Mouse (Mus musculus): ENCODE data around the gene Arhgap23. TPM values are rescaled to one million over a fixed set of nuclear protein-coding genes. Genes with fewer than 3 reads are reported as not detected.

The Arhgap23 gene
- polyA plus RNA-seq, 1 experiment = 77.2 TPM

- no peaks in the 10 kb centered on the region for H3K27me3 ChIP-seq (ENCODE audit: control insufficient read depth, insufficient read depth, low read length)
- TF ChIP-seq POLR2A (IDR thresholded peaks at IDR 0.05; ENCODE audit: borderline replicate concordance, insufficient read depth, low read length) (no peak), CTCF (IDR thresholded peaks at IDR 0.05; ENCODE audit: borderline replicate concordance, insufficient read depth, low read depth, low read length) (peak; percentile 59)
- H3K4me3 ChIP-seq (replicated peaks; ENCODE audit: insufficient read depth, low read depth, low read length) = no peak overlapping the region
- peaks cover 36% of the 10 kb centered on the region for H3K4me1 ChIP-seq (ENCODE audit: control insufficient read depth, insufficient read depth, low read length)
- 5% methylated on average over 6 of the region's 6 CpGs for WGBS
- DNase-seq = peak; percentile 73 to 83
- no peak overlapping the region for H3K27ac ChIP-seq (ENCODE audit: insufficient read depth, low read length)
These were observed 7.2 kb upstream of the Arhgap23 start for GRCm38 (mm10) chr11:97408171-97408570.

- Histone ChIP-seq H3K4me1 (ENCODE audit: control insufficient read depth, insufficient read depth, low read length) (peaks cover 18% of the 10 kb centered on the region), H3K4me3 (replicated peaks; ENCODE audit: insufficient read depth, low read depth, low read length) (no peak overlapping the region), H3K27me3 (ENCODE audit: control insufficient read depth, insufficient read depth, low read length) (no peaks in the 10 kb centered on the region), H3K27ac (ENCODE audit: insufficient read depth, low read length) (no peak overlapping the region)
- TF ChIP-seq POLR2A (IDR thresholded peaks at IDR 0.05; ENCODE audit: borderline replicate concordance, insufficient read depth, low read length) (no peak), CTCF (IDR thresholded peaks at IDR 0.05; ENCODE audit: borderline replicate concordance, insufficient read depth, low read depth, low read length) (no peak)
- no peak for DNase-seq
- 86% methylated on average over 4 of the region's 4 CpGs for WGBS
These were observed 4.4 kb upstream of the Arhgap23 start for GRCm38 (mm10) chr11:97410958-97411357.

- no peak for TF ChIP-seq CTCF (IDR thresholded peaks at IDR 0.05; ENCODE audit: borderline replicate concordance, insufficient read depth, low read depth, low read length)
- TF ChIP-seq POLR2A (IDR thresholded peaks at IDR 0.05; ENCODE audit: borderline replicate concordance, insufficient read depth, low read length) = no peak
- H3K4me1 ChIP-seq (ENCODE audit: control insufficient read depth, insufficient read depth, low read length) = peaks cover 9% of the 10 kb centered on the region
- H3K27ac ChIP-seq (ENCODE audit: insufficient read depth, low read length) = no peak overlapping the region
- WGBS = 62% methylated on average over 3 of the region's 3 CpGs
- no peaks in the 10 kb centered on the region for H3K27me3 ChIP-seq (ENCODE audit: control insufficient read depth, insufficient read depth, low read length)
- no peak overlapping the region for H3K4me3 ChIP-seq (replicated peaks; ENCODE audit: insufficient read depth, low read depth, low read length)
- DNase-seq = no peak
These were observed 3.2 kb upstream of the Arhgap23 start for GRCm38 (mm10) chr11:97412117-97412516.

- no peak for DNase-seq
- Histone ChIP-seq H3K4me3 (replicated peaks; ENCODE audit: insufficient read depth, low read depth, low read length) (no peak overlapping the region), H3K27ac (ENCODE audit: insufficient read depth, low read length) (no peak overlapping the region), H3K4me1 (ENCODE audit: control insufficient read depth, insufficient read depth, low read length) (peaks cover 3% of the 10 kb centered on the region; the same call in 1 of the 2 replicates), H3K27me3 (ENCODE audit: control insufficient read depth, insufficient read depth, low read length) (no peaks in the 10 kb centered on the region)
- 64% methylated on average over 10 of the region's 10 CpGs for WGBS
- TF ChIP-seq POLR2A (IDR thresholded peaks at IDR 0.05; ENCODE audit: borderline replicate concordance, insufficient read depth, low read length) = no peak
- TF ChIP-seq CTCF (IDR thresholded peaks at IDR 0.05; ENCODE audit: borderline replicate concordance, insufficient read depth, low read depth, low read length) = no peak
These were observed 2.5 kb upstream of the Arhgap23 start for GRCm38 (mm10) chr11:97412808-97413347.

- Histone ChIP-seq H3K4me3 (replicated peaks; ENCODE audit: insufficient read depth, low read depth, low read length) (peak overlapping the region; percentile 40), H3K27me3 (ENCODE audit: control insufficient read depth, insufficient read depth, low read length) (no peaks in the 10 kb centered on the region), H3K4me1 (ENCODE audit: control insufficient read depth, insufficient read depth, low read length) (peaks cover 13% of the 10 kb centered on the region; the same call in 1 of the 2 replicates), H3K27ac (ENCODE audit: insufficient read depth, low read length) (peak overlapping the region; percentile 79)
- 11% methylated on average over 49 of the region's 49 CpGs for WGBS
- DNase-seq = peak in 1 of 2 experiments; percentile 37
- TF ChIP-seq POLR2A (IDR thresholded peaks at IDR 0.05; ENCODE audit: borderline replicate concordance, insufficient read depth, low read length) (no peak), CTCF (IDR thresholded peaks at IDR 0.05; ENCODE audit: borderline replicate concordance, insufficient read depth, low read depth, low read length) (no peak)
These were observed 641 bp downstream of the Arhgap23 start for GRCm38 (mm10) chr11:97415712-97416636.

GRCm38 (mm10) chr11:97416637-97417035 is 1.3 kb downstream of the Arhgap23 start:
- Histone ChIP-seq H3K27me3 (ENCODE audit: control insufficient read depth, insufficient read depth, low read length) (no peaks in the 10 kb centered on the region), H3K4me3 (replicated peaks; ENCODE audit: insufficient read depth, low read depth, low read length) (no peak overlapping the region), H3K4me1 (ENCODE audit: control insufficient read depth, insufficient read depth, low read length) (peaks cover 13% of the 10 kb centered on the region; the same call in 1 of the 2 replicates), H3K27ac (ENCODE audit: insufficient read depth, low read length) (no peak overlapping the region)
- peak in 1 of 2 experiments; percentile 46 for DNase-seq
- 31% methylated on average over 5 of the region's 5 CpGs for WGBS
- TF ChIP-seq CTCF (IDR thresholded peaks at IDR 0.05; ENCODE audit: borderline replicate concordance, insufficient read depth, low read depth, low read length) (no peak), POLR2A (IDR thresholded peaks at IDR 0.05; ENCODE audit: borderline replicate concordance, insufficient read depth, low read length) (no peak)

- Histone ChIP-seq H3K4me1 (ENCODE audit: control insufficient read depth, insufficient read depth, low read length) (peaks cover 17% of the 10 kb centered on the region; the same call in 1 of the 2 replicates), H3K4me3 (replicated peaks; ENCODE audit: insufficient read depth, low read depth, low read length) (no peak overlapping the region), H3K27me3 (ENCODE audit: control insufficient read depth, insufficient read depth, low read length) (no peaks in the 10 kb centered on the region), H3K27ac (ENCODE audit: insufficient read depth, low read length) (peak overlapping the region; percentile 66; the same call in 1 of the 2 replicates)
- DNase-seq = peak in 1 of 2 experiments; percentile 48
- 30% methylated on average over 14 of the region's 14 CpGs for WGBS
- no peak for TF ChIP-seq POLR2A (IDR thresholded peaks at IDR 0.05; ENCODE audit: borderline replicate concordance, insufficient read depth, low read length)
These were observed 3.7 kb downstream of the Arhgap23 start for GRCm38 (mm10) chr11:97418834-97419539.

Data from cerebellum, adult 2 months (tissue).